Mouse (Mus musculus) lung, adult 2 months (tissue): ENCODE data around the gene Adam12. TPM values are rescaled to one million over a fixed set of nuclear protein-coding genes. Genes with fewer than 3 reads are reported as not detected.

Experiments used
- DNase-seq: peaks from one replicate; pipeline ENCODE4 v3.0.0; 2022
- H3K4me1 ChIP-seq: fragments of 200-500 bp; 2 replicates; pipeline ENCODE4 v1.6.1; 2011; ENCODE audit warnings: low read length; ENCODE audit not compliant: control insufficient read depth, insufficient read depth
- H3K4me3 ChIP-seq: fragments of 200-500 bp; replicated peaks from 2 replicates; pipeline ENCODE3; 2011; ENCODE audit warnings: low read depth, mild to moderate bottlenecking, control low read depth, low read length; ENCODE audit errors: extremely low read depth
- CTCF ChIP-seq: fragments of 200-500 bp; IDR thresholded peaks from 2 replicates; pipeline ENCODE4 v1.5.1; 2011; ENCODE audit warnings: mild to moderate bottlenecking, low read length, control low read depth; ENCODE audit not compliant: insufficient read depth
- POLR2A ChIP-seq: fragments of 200-500 bp; IDR thresholded peaks from 2 replicates; pipeline ENCODE4 v1.6.1; 2011; ENCODE audit warnings: low read depth, mild to moderate bottlenecking, control low read depth, low read length, borderline replicate concordance; ENCODE audit errors: extremely low read depth
- WGBS: fragments of 180-500 bp; shearing (Covaris S2); methylation state at CpG from one replicate; pipeline ENCODE4 v1.1.7; 2018; 5-methylcytosine and 5-hydroxymethylcytosine counted together
- polyA plus RNA-seq: library from polyadenylated mRNA; depleted of rRNA; stranded (reverse); fragments of >200 nt; gene quantifications from 2 replicates; pipeline ENCODE4 v1.2.3, GENCODE M21; 2012

The Adam12 gene
- polyA plus RNA-seq, 1 experiment: 1.1 TPM

DNA sequence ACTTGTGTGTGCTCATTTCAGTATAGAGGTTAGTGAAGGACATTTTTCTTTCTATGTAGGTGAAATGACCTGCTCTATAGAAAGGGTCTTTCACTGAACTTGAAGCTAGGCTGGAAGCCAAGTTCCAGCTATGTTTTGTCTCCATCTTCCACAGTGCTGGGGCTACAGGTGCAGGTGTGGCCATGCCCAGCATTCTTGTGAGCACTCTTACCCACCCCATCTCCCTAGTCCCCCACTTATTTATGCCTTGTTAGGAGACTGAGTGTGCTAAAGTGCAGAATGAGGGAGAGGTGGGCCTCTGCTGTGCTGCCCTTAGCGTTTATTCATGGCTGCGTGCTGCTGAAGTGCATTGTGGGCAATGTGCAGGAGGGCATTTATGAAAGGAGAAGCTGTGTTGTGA, 198.0 kb downstream of the Adam12 start:
- DNase-seq: no peak
- H3K4me3 ChIP-seq: no peak overlapping the region
- peaks cover 4% of the 10 kb centered on the region for H3K4me1 ChIP-seq
- WGBS: 75% methylated on average over 2 of the region's 2 CpGs
- TF ChIP-seq CTCF (no peak), POLR2A (no peak)

DNA sequence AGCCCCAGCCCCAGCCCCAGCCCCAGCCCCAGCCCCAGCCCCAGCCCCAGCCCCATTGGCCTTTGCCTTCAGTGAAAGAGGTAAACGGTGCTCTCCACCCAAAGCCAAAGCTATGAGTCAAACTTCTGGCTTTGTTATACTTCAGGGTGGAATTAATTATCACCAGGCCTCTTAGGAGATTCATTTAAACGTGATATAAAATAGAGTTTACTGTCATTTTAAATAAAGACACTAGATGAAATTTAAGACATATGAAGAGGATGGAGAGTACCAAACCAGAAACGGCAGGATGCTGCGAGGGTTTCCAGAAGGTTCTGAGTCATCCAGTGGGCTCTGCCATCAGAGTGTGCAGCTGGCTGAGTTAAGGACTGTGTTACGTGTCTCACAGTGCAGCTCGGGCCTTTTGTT, 199.0 kb downstream of the Adam12 start:
- 23% methylated on average over 6 of the region's 6 CpGs for WGBS

GRCm38 (mm10) chr7:134031787-134032186, 200.2 kb downstream of the Adam12 start:
- TF ChIP-seq CTCF (no peak), POLR2A (no peak)
- 83% methylated on average over 6 of the region's 6 CpGs for WGBS
- H3K4me3 ChIP-seq: no peak overlapping the region
- no peak for DNase-seq
- H3K4me1 ChIP-seq: peaks cover 4% of the 10 kb centered on the region

More for the DNA sequence above, 199.0 kb downstream of the Adam12 start:
- DNase-seq: no peak
- no peak overlapping the region for H3K4me3 ChIP-seq
- H3K4me1 ChIP-seq: peaks cover 4% of the 10 kb centered on the region
- TF ChIP-seq POLR2A (no peak), CTCF (no peak)

- peaks cover 4% of the 10 kb centered on the region for H3K4me1 ChIP-seq
- TF ChIP-seq CTCF (no peak), POLR2A (no peak)
- H3K4me3 ChIP-seq: no peak overlapping the region
- 76% methylated on average over 2 of the region's 2 CpGs for WGBS
- DNase-seq: no peak
Measured at GRCm38 (mm10) chr7:134031256-134031655, 200.7 kb downstream of the Adam12 start.

DNA sequence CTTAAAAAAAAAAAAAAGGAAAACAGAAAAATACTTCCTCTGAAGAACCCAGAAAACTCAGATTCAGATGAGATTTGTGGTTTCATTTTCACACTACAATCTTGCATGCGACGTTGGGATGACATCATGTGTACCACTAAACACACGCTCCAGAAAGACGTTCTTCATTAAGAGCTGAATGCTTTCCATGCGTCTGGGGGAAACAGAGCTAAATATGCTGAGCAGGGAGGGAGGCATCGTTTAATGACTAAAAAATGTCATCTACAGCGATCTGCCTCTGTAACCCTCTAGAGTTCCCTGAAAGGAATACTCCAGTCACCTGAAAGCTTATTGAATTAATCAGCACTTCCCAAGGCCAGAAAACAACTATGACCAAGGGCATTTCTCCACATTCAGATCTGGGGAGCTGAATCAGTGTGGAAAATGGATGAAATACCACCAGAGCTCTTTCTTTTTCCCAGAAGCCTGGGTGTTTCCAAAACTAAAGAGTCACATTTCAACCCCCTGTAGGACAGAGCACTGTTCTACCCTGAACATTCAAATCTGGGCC, 203.6 kb downstream of the Adam12 start:
- TF ChIP-seq CTCF: no peak
- TF ChIP-seq POLR2A: no peak
- 75% methylated on average over 7 of the region's 7 CpGs for WGBS
- DNase-seq: no peak
- H3K4me1 ChIP-seq: no peaks in the 10 kb centered on the region
- H3K4me3 ChIP-seq: no peak overlapping the region

DNA sequence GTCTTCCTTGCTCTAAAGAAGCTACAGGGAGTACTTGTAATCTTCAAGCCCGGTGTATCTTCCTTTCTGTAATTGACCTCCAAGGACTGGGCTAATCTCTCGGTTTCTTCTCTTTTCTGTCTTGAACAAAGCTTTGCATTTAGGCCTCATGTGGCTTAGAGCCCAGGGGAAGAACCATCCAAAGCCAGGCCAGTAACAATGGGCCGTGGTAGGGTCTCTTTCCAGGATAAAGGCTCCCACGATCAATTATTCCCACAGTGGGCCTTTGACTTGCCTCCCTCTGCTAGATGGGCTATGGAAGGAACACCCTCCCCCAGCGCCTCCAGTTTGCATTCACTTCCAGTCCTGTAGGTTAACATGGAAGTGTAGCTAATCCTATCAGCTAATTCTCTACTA, 204.9 kb downstream of the Adam12 start:
- TF ChIP-seq CTCF (no peak), POLR2A (no peak)
- DNase-seq: no peak
- Histone ChIP-seq H3K4me3 (no peak overlapping the region), H3K4me1 (no peaks in the 10 kb centered on the region)
- 66% methylated on average over 5 of the region's 5 CpGs for WGBS

GRCm38 (mm10) chr7:134026200-134027019, 205.5 kb downstream of the Adam12 start:
- WGBS: 43% methylated on average over 16 of the region's 16 CpGs
- Histone ChIP-seq H3K4me1 (no peaks in the 10 kb centered on the region), H3K4me3 (no peak overlapping the region)
- TF ChIP-seq CTCF (no peak), POLR2A (no peak)
- peak; percentile 52 for DNase-seq

DNA sequence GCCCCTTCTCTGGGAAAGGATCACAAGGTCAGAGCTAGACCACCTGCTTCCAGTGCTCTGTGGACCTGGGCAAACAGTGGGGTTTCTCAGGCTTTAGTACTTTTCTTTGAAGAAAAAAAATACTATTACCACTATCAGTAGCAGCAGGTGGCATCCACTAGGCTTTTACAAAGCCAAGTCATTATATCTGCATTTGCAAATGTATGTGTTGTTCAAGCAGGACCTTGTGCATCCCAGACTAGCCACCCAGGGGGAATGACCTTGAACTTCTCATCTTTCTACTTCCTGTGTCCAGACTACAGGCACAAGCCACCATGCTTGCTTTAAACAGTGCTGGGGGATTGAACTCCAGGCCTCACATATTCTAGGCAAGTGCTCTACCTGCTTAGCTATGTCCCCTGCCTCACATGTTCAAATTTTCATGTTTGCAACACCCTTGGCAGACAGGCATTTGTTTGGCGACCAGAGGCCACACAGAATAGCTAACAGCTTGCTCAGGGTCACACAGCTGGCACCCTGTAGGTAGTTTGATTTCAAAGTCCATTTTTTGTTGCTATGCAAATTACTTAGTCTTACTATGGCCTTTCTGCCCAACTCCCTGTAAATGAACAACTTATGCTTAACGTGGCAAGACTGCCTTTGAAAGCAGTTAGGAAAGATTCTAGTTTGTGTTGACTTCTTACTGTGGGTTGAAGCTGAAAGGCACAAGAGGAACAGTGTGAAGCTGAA, 209.6 kb downstream of the Adam12 start:
- Histone ChIP-seq H3K4me3 (no peak overlapping the region), H3K4me1 (no peaks in the 10 kb centered on the region; the same call in 1 of the 2 replicates)
- no peak for TF ChIP-seq CTCF
- no peak for TF ChIP-seq POLR2A
- DNase-seq: no peak
- 67% methylated on average over 2 of the region's 2 CpGs for WGBS

DNA sequence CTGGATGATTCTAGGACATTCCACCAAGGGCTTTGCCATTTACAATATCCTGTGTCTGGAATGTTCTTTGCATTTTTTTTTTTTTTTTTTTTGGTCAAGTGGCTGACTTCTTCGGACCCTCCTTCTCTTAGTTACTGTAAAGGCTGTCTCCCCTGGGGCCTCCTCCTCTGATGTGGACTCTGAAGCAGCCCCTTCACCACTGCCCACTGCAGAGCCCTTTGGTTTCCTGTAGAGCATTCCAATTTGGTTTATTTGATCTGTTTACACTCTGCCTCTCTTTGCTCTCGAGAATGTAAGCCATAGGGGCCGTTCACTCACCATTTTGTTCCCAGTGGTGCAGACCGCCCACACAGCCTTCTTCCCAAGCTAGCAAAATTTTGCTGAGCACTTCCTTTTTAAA, 216.7 kb downstream of the Adam12 start:
- Histone ChIP-seq H3K4me1 (no peaks in the 10 kb centered on the region; the same call in 1 of the 2 replicates), H3K4me3 (no peak overlapping the region)
- whole genome bisulfite sequencing: 58% methylated on average over 4 of the region's 4 CpGs
- no peak for TF ChIP-seq POLR2A
- TF ChIP-seq CTCF: no peak
- DNase-seq: no peak
